Mouse (Mus musculus): ENCODE data around the gene Col6a3. TPM values are rescaled to one million over a fixed set of nuclear protein-coding genes. Genes with fewer than 3 reads are reported as not detected.
A peak's percentile ranks its signal among the peaks of the same experiment; 100 is the strongest.

Col6a3 gene
- total RNA-seq (2021), result 100 to 1,000 TPM; 124 to 127 TPM
- long read RNA-seq, experiment 1, partial matches to known transcripts, result 9 of 11 reads
- long read RNA-seq, experiment 1, other reads (novel, unspliced or antisense), result 2 of 11 reads
- long read RNA-seq, experiment 2, partial matches to known transcripts, result 6 of 7 reads
- long read RNA-seq, experiment 2, other reads (novel, unspliced or antisense), result 1 of 7 reads

- DNase-seq, result peak; percentile 59
Observed at GRCm38 (mm10) chr1:90843836-90844235, at the start of gene Col6a3. Gene Col6a3, minus strand, starts transcription at chr1:90843971.

GRCm38 (mm10) chr1:90885771-90886460, 42.1 kb upstream of the Col6a3 start:
- no peak for DNase-seq

GRCm38 (mm10) chr1:90876486-90877270, 32.9 kb upstream of the Col6a3 start:
- DNase-seq, result peak; percentile 22

GRCm38 (mm10) chr1:90875961-90876360, 32.2 kb upstream of the Col6a3 start:
- DNase-seq, result no peak

- peak; percentile 28 for DNase-seq
Observed at GRCm38 (mm10) chr1:90875371-90875770, 31.6 kb upstream of the Col6a3 start.

- no peak for DNase-seq
Observed at GRCm38 (mm10) chr1:90870581-90870980, 26.8 kb upstream of the Col6a3 start.

- no peak for DNase-seq
Observed at GRCm38 (mm10) chr1:90866734-90867133, 23.0 kb upstream of the Col6a3 start.

GRCm38 (mm10) chr1:90855880-90856279, 12.1 kb upstream of the Col6a3 start:
- no peak for DNase-seq

- DNase-seq, result peak; percentile 30
Observed at GRCm38 (mm10) chr1:90849836-90850235, 6.1 kb upstream of the Col6a3 start.

GRCm38 (mm10) chr1:90845206-90845605, 1.4 kb upstream of the Col6a3 start:
- DNase-seq, result no peak

GRCm38 (mm10) chr1:90842789-90843587, 783 bp downstream of the Col6a3 start:
- no peak for DNase-seq

- DNase-seq, result peak; percentile 59
Observed at GRCm38 (mm10) chr1:90840250-90840649, 3.5 kb downstream of the Col6a3 start.

GRCm38 (mm10) chr1:90838657-90839056, 5.1 kb downstream of the Col6a3 start:
- peak; percentile 17 for DNase-seq

GRCm38 (mm10) chr1:90838221-90838620, 5.5 kb downstream of the Col6a3 start:
- DNase-seq, result peak; percentile 53

GRCm38 (mm10) chr1:90836178-90836740, 7.5 kb downstream of the Col6a3 start:
- DNase-seq, result no peak

- DNase-seq, result no peak
Observed at GRCm38 (mm10) chr1:90834701-90835100, 9.1 kb downstream of the Col6a3 start.

GRCm38 (mm10) chr1:90830006-90830405, 13.8 kb downstream of the Col6a3 start:
- DNase-seq, result no peak

- DNase-seq, result no peak
Observed at GRCm38 (mm10) chr1:90813226-90813625, 30.5 kb downstream of the Col6a3 start.

- no peak for DNase-seq
Observed at GRCm38 (mm10) chr1:90808930-90809329, 34.8 kb downstream of the Col6a3 start.

GRCm38 (mm10) chr1:90803104-90803503, 40.7 kb downstream of the Col6a3 start:
- DNase-seq, result no peak

GRCm38 (mm10) chr1:90801067-90801466, 42.7 kb downstream of the Col6a3 start:
- no peak for DNase-seq

GRCm38 (mm10) chr1:90800466-90800865, 43.3 kb downstream of the Col6a3 start:
- no peak for DNase-seq

All from adrenal gland, postnatal 10 days (tissue).